Mouse (Mus musculus) myocyte (in vitro differentiated cells): ENCODE data around the gene Tsnax. TPM values are rescaled to one million over a fixed set of nuclear protein-coding genes. Genes with fewer than 3 reads are reported as not detected.

Experiments used
- H3K27me3 ChIP-seq: one replicate; pipeline ENCODE4 v1.6.1; 2011; ENCODE audit not compliant: control insufficient read depth, insufficient read depth, insufficient read length
- H3K36me3 ChIP-seq: one replicate; pipeline ENCODE4 v1.6.1; 2011; ENCODE audit not compliant: control insufficient read depth, insufficient read depth
- H3K4me2 ChIP-seq: one replicate; pipeline ENCODE4 v1.6.1; 2011; ENCODE audit warnings: low read depth, control low read depth
- H3K4me3 ChIP-seq: one replicate; pipeline ENCODE4 v1.5.1; 2011; ENCODE audit warnings: mild to moderate bottlenecking, control low read depth, moderate library complexity
- H3K79me2 ChIP-seq: one replicate; pipeline ENCODE4 v1.6.1; 2011; ENCODE audit not compliant: control insufficient read depth, insufficient read depth
- H3ac ChIP-seq: one replicate; pipeline ENCODE4 v1.6.1; 2011; ENCODE audit not compliant: control insufficient read depth, insufficient read length
- CEBPB ChIP-seq: IDR thresholded peaks from 2 replicates; pipeline ENCODE4 v1.6.1; 2011; ENCODE audit warnings: mild to moderate bottlenecking, moderate library complexity; ENCODE audit not compliant: poor library complexity, insufficient read depth, severe bottlenecking
- E2F4 ChIP-seq: IDR thresholded peaks from one replicate; pipeline ENCODE4 v1.6.1; 2011; ENCODE audit warnings: mild to moderate bottlenecking, control low read depth, moderate library complexity; ENCODE audit not compliant: insufficient read depth
- MAX ChIP-seq: IDR thresholded peaks from one replicate; pipeline ENCODE4 v1.6.1; 2011; ENCODE audit warnings: low read depth, mild to moderate bottlenecking, control low read depth
- MYOD1 ChIP-seq, 3 experiments: IDR thresholded peaks; one replicate each; pipeline ENCODE4 v1.6.1; 2011; ENCODE audit warnings: control low read depth in 2 of 3, low read depth in 2 of 3, mild to moderate bottlenecking in 2 of 3, moderate library complexity in 1 of 3; ENCODE audit not compliant: insufficient read length in 2 of 3, control insufficient read depth in 1 of 3
- MYOG ChIP-seq, 3 experiments: IDR thresholded peaks; one replicate each; pipeline ENCODE4 v1.6.1; 2011; ENCODE audit warnings: control low read depth in 2 of 3, low read depth in 2 of 3, mild to moderate bottlenecking in 2 of 3; ENCODE audit not compliant: insufficient read length in 2 of 3, control insufficient read depth in 1 of 3, insufficient read depth in 1 of 3
- POLR2A ChIP-seq: IDR thresholded peaks from one replicate; pipeline ENCODE4 v1.6.1; 2011; ENCODE audit warnings: low read depth, mild to moderate bottlenecking, control low read depth, moderate library complexity; ENCODE audit not compliant: insufficient read length
- REST ChIP-seq: IDR thresholded peaks from one replicate; pipeline ENCODE4 v1.6.1; 2011; ENCODE audit warnings: mild to moderate bottlenecking, control low read depth, moderate library complexity; ENCODE audit not compliant: insufficient read depth, insufficient read length
- SRF ChIP-seq: IDR thresholded peaks from one replicate; pipeline ENCODE4 v1.6.1; 2011; ENCODE audit warnings: low read depth; ENCODE audit not compliant: control insufficient read depth, insufficient read length
- TCF12 ChIP-seq: IDR thresholded peaks from one replicate; pipeline ENCODE4 v1.6.1; 2011; ENCODE audit warnings: mild to moderate bottlenecking, control low read depth; ENCODE audit not compliant: poor library complexity, insufficient read depth, severe bottlenecking
- TCF3 ChIP-seq: IDR thresholded peaks from one replicate; pipeline ENCODE4 v1.6.1; 2011; ENCODE audit warnings: low read depth, control low read depth; ENCODE audit not compliant: insufficient read length
- USF1 ChIP-seq: IDR thresholded peaks from one replicate; pipeline ENCODE4 v1.6.1; 2011; ENCODE audit warnings: low read depth, mild to moderate bottlenecking, control low read depth, moderate library complexity
- polyA plus RNA-seq: library from polyadenylated mRNA; unstranded; fragments of >200 nt; fragmentation: generic; extraction: Trizol; gene quantifications from one replicate; pipeline ENCODE4 v1.2.1, GENCODE M21; 2012; ENCODE audit warnings: missing spikeins

Gene Tsnax
- polyA plus RNA-seq, 1 experiment: 59.9 TPM

GRCm38 (mm10) chr8:125049051-125049750 lies 36.4 kb downstream of the Tsnax start:
- H3ac ChIP-seq: no peak overlapping the region
- no peak overlapping the region for H3K4me2 ChIP-seq
- peaks cover 41% of the 10 kb centered on the region for H3K27me3 ChIP-seq
- H3K79me2 ChIP-seq: no peaks in the 10 kb centered on the region
- no peak overlapping the region for H3K4me3 ChIP-seq
- peak in 1 of 3 experiments; percentile 80 for TF ChIP-seq MYOD1 (IDR thresholded peaks at IDR 0.05; ENCODE audit: control insufficient read depth in 1 of 3, insufficient read length in 2 of 3, low read depth in 2 of 3)
- no peak for TF ChIP-seq REST
- no peaks in the 10 kb centered on the region for H3K36me3 ChIP-seq

GRCm38 (mm10) chr8:125049826-125050225 lies 37.0 kb downstream of the Tsnax start:
- no peak for TF ChIP-seq CEBPB
- Histone ChIP-seq H3K36me3 (no peaks in the 10 kb centered on the region), H3K4me3 (no peak overlapping the region)

GRCm38 (mm10) chr8:125052026-125052425 lies 39.2 kb downstream of the Tsnax start:
- no peak overlapping the region for H3ac ChIP-seq
- peaks cover 48% of the 10 kb centered on the region for H3K27me3 ChIP-seq
- no peaks in the 10 kb centered on the region for H3K79me2 ChIP-seq
- no peak overlapping the region for H3K4me2 ChIP-seq
- TF ChIP-seq MYOD1 (IDR thresholded peaks at IDR 0.05; ENCODE audit: control insufficient read depth in 1 of 3, insufficient read length in 2 of 3, low read depth in 2 of 3) (no peak), POLR2A (no peak)
- no peaks in the 10 kb centered on the region for H3K36me3 ChIP-seq
- no peak overlapping the region for H3K4me3 ChIP-seq

More at GRCm38 (mm10) chr8:125049826-125050225, 37.0 kb downstream of the Tsnax start:
- peaks cover 48% of the 10 kb centered on the region for H3K27me3 ChIP-seq
- no peak overlapping the region for H3K4me2 ChIP-seq
- H3ac ChIP-seq: no peak overlapping the region
- no peaks in the 10 kb centered on the region for H3K79me2 ChIP-seq

- Histone ChIP-seq H3K4me2 (peak within 1 kb of the TSS; percentile 12), H3K4me3 (no peak within 1 kb of the TSS), H3K27me3 (peaks cover 48% of the 10 kb centered on the region), H3K36me3 (no peaks in the 10 kb centered on the region), H3K79me2 (no peaks in the 10 kb centered on the region), H3ac (no peak within 1 kb of the TSS)
- peak in 1 of 3 experiments; percentile 32 for TF ChIP-seq MYOD1 (IDR thresholded peaks at IDR 0.05; ENCODE audit: control insufficient read depth in 1 of 3, insufficient read length in 2 of 3, low read depth in 2 of 3)
- no peak for TF ChIP-seq MAX
Measured at GRCm38 (mm10) chr8:125053505-125054435, 41.0 kb downstream of the Tsnax start, which contains the start of gene Disc1. TSS of gene Disc1 (plus strand) at chr8:125054195.

- Histone ChIP-seq H3K79me2 (no peaks in the 10 kb centered on the region), H3K27me3 (peaks cover 51% of the 10 kb centered on the region), H3K36me3 (no peaks in the 10 kb centered on the region), H3K4me2 (peak overlapping the region; percentile 12), H3ac (no peak overlapping the region), H3K4me3 (no peak overlapping the region)
- TF ChIP-seq CEBPB (no peak), MYOG (IDR thresholded peaks at IDR 0.05; ENCODE audit: control insufficient read depth in 1 of 3, insufficient read depth in 1 of 3, insufficient read length in 2 of 3, low read depth in 2 of 3) (no peak), TCF3 (no peak), TCF12 (no peak)
Measured at GRCm38 (mm10) chr8:125054436-125054810, 41.6 kb downstream of the Tsnax start.

GRCm38 (mm10) chr8:125060904-125061303 lies 48.1 kb downstream of the Tsnax start:
- Histone ChIP-seq H3K4me2 (no peak overlapping the region), H3ac (no peak overlapping the region), H3K27me3 (peaks cover 11% of the 10 kb centered on the region), H3K4me3 (no peak overlapping the region), H3K36me3 (no peaks in the 10 kb centered on the region), H3K79me2 (no peaks in the 10 kb centered on the region)
- no peak for TF ChIP-seq SRF
- TF ChIP-seq E2F4: no peak
- TF ChIP-seq USF1: no peak
- no peak for TF ChIP-seq MYOD1 (IDR thresholded peaks at IDR 0.05; ENCODE audit: control insufficient read depth in 1 of 3, insufficient read length in 2 of 3, low read depth in 2 of 3)
- no peak for TF ChIP-seq MYOG (IDR thresholded peaks at IDR 0.05; ENCODE audit: control insufficient read depth in 1 of 3, insufficient read depth in 1 of 3, insufficient read length in 2 of 3, low read depth in 2 of 3)
- TF ChIP-seq TCF12: no peak
- TF ChIP-seq TCF3: no peak
- TF ChIP-seq CEBPB: no peak
